Mouse (Mus musculus) myocyte (in vitro differentiated cells): ENCODE measurements at regions not wholly inside any gene's neighbourhood (a gene's known extent, or its start where the extent isn't known, plus 50 kb on each side); places are given as distances from the start of the nearest gene placed in this dataset.

ENCODE experiments used
- CEBPB ChIP-seq: IDR thresholded peaks from 2 replicates; pipeline ENCODE4 v1.6.1; 2011; ENCODE audit warnings: mild to moderate bottlenecking, moderate library complexity; ENCODE audit not compliant: poor library complexity, insufficient read depth, severe bottlenecking
- E2F4 ChIP-seq: IDR thresholded peaks from one replicate; pipeline ENCODE4 v1.6.1; 2011; ENCODE audit warnings: mild to moderate bottlenecking, control low read depth, moderate library complexity; ENCODE audit not compliant: insufficient read depth
- MAX ChIP-seq: IDR thresholded peaks from one replicate; pipeline ENCODE4 v1.6.1; 2011; ENCODE audit warnings: low read depth, mild to moderate bottlenecking, control low read depth
- MYOD1 ChIP-seq, 3 experiments: IDR thresholded peaks; one replicate each; pipeline ENCODE4 v1.6.1; 2011; ENCODE audit warnings: control low read depth in 2 of 3, low read depth in 2 of 3, mild to moderate bottlenecking in 2 of 3, moderate library complexity in 1 of 3; ENCODE audit not compliant: insufficient read length in 2 of 3, control insufficient read depth in 1 of 3
- MYOG ChIP-seq, 3 experiments: IDR thresholded peaks; one replicate each; pipeline ENCODE4 v1.6.1; 2011; ENCODE audit warnings: control low read depth in 2 of 3, low read depth in 2 of 3, mild to moderate bottlenecking in 2 of 3; ENCODE audit not compliant: insufficient read length in 2 of 3, control insufficient read depth in 1 of 3, insufficient read depth in 1 of 3
- POLR2A ChIP-seq: IDR thresholded peaks from one replicate; pipeline ENCODE4 v1.6.1; 2011; ENCODE audit warnings: low read depth, mild to moderate bottlenecking, control low read depth, moderate library complexity; ENCODE audit not compliant: insufficient read length
- REST ChIP-seq: IDR thresholded peaks from one replicate; pipeline ENCODE4 v1.6.1; 2011; ENCODE audit warnings: mild to moderate bottlenecking, control low read depth, moderate library complexity; ENCODE audit not compliant: insufficient read depth, insufficient read length
- USF1 ChIP-seq: IDR thresholded peaks from one replicate; pipeline ENCODE4 v1.6.1; 2011; ENCODE audit warnings: low read depth, mild to moderate bottlenecking, control low read depth, moderate library complexity

DNA sequence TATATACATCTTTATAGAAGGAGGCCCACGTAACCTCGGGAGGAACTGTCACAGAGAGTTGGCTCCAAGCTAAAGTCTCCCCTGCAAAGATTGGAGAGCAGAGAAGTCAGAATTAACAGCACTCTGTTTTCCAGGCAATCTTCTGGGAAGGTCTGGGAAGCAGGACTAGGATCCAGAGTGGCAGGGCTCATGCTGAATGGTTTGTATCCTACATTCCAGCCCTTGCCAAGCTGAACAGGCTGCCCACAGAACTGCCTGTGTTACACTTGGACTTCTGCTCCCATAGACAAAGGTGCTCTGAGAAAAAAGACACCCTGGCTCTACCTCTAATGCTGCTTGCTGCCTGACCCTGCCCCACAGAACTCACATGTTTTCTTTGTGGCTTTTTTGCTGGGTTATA lies 163.2 kb upstream of the Zfp637 start:
- TF ChIP-seq POLR2A (no peak), CEBPB (no peak), MYOD1 (IDR thresholded peaks at IDR 0.05; ENCODE audit: control insufficient read depth in 1 of 3, insufficient read length in 2 of 3, low read depth in 2 of 3) (no peak), REST (no peak), USF1 (no peak), MYOG (IDR thresholded peaks at IDR 0.05; ENCODE audit: control insufficient read depth in 1 of 3, insufficient read depth in 1 of 3, insufficient read length in 2 of 3, low read depth in 2 of 3) (no peak), E2F4 (no peak), MAX (no peak)
